Mouse (Mus musculus) lung, embryonic 15.5 days (tissue): Measurements from ENCODE around the gene Cpsf2. TPM values are rescaled to one million over a fixed set of nuclear protein-coding genes. Genes with fewer than 3 reads are reported as not detected.

Experiments
- ATAC-seq: fragments of 200-750 bp; cut with Nextera tagmentation; 2 replicates; pipeline ENCODE4 v1.8.0; 2017; ENCODE audit warnings: moderate number of reproducible peaks, borderline replicate concordance; ENCODE audit not compliant: low FRiP score, low TSS enrichment; ENCODE audit errors: extremely low read depth
- H3K27ac ChIP-seq: fragments of 300-500 bp; sonication (generic); 2 replicates; pipeline ENCODE4 v1.5.1; 2015; ENCODE audit warnings: moderate library complexity, mild to moderate bottlenecking, inconsistent platforms
- H3K27me3 ChIP-seq: fragments of 300-500 bp; sonication (generic); 2 replicates; pipeline ENCODE4 v1.6.1; 2015; ENCODE audit warnings: inconsistent platforms
- H3K36me3 ChIP-seq: fragments of 300-500 bp; sonication (generic); 2 replicates; pipeline ENCODE4 v1.6.1; 2015; ENCODE audit warnings: inconsistent platforms
- H3K4me1 ChIP-seq: fragments of 300-500 bp; sonication (generic); 2 replicates; pipeline ENCODE4 v1.6.1; 2015; ENCODE audit warnings: inconsistent platforms
- H3K4me2 ChIP-seq: fragments of 300-500 bp; sonication (generic); 2 replicates; pipeline ENCODE4 v1.6.1; 2015; ENCODE audit warnings: inconsistent platforms, mild to moderate bottlenecking, moderate library complexity
- H3K4me3 ChIP-seq: fragments of 300-500 bp; sonication (generic); 2 replicates; pipeline ENCODE4 v1.5.1; 2015; ENCODE audit warnings: mild to moderate bottlenecking, inconsistent platforms
- H3K9ac ChIP-seq: fragments of 300-500 bp; sonication (generic); 2 replicates; pipeline ENCODE4 v1.6.1; 2015; ENCODE audit warnings: inconsistent platforms
- H3K9me3 ChIP-seq: fragments of 300-500 bp; sonication (generic); 2 replicates; pipeline ENCODE4 v1.6.1; 2016; ENCODE audit warnings: inconsistent platforms
- WGBS: fragments of 180-500 bp; shearing (Covaris S2); methylation state at CpG from one replicate; pipeline ENCODE4 v1.1.7; 2015; 5-methylcytosine and 5-hydroxymethylcytosine counted together
- polyA plus RNA-seq: library from polyadenylated mRNA; unstranded; fragments of >200 nt; fragmentation: Nextera tagmentation; extraction: Ambion mirVana; gene quantifications from 2 replicates; pipeline ENCODE4 v1.2.1, GENCODE M21; 2015

The Cpsf2 gene
- polyA plus RNA-seq, 1 experiment from 2014 or later = 28.0 TPM

GRCm38 (mm10) chr12:101981559-101981958, 5.8 kb downstream of the Cpsf2 start:
- no peak overlapping the region for H3K4me2 ChIP-seq
- no peak for ATAC-seq
- peaks cover 26% of the 10 kb centered on the region; the same call in 1 of the 2 replicates for H3K36me3 ChIP-seq
- H3K27ac ChIP-seq = no peak overlapping the region
- H3K9ac ChIP-seq = no peak overlapping the region
- no peaks in the 10 kb centered on the region for H3K9me3 ChIP-seq
- H3K4me1 ChIP-seq = peaks cover 12% of the 10 kb centered on the region
- H3K27me3 ChIP-seq = no peaks in the 10 kb centered on the region
- H3K4me3 ChIP-seq = no peak overlapping the region
- WGBS = 90% methylated on average over 2 of the region's 2 CpGs

GRCm38 (mm10) chr12:101982977-101983376, 7.2 kb downstream of the Cpsf2 start:
- no peaks in the 10 kb centered on the region for H3K27me3 ChIP-seq
- H3K9ac ChIP-seq = no peak overlapping the region
- WGBS = 91% methylated on average over 9 of the region's 9 CpGs
- no peak overlapping the region for H3K27ac ChIP-seq
- H3K4me1 ChIP-seq = no peaks in the 10 kb centered on the region
- H3K36me3 ChIP-seq = peaks cover 37% of the 10 kb centered on the region
- no peak overlapping the region for H3K4me2 ChIP-seq
- no peak overlapping the region for H3K4me3 ChIP-seq
- ATAC-seq = no peak
- no peaks in the 10 kb centered on the region for H3K9me3 ChIP-seq

GRCm38 (mm10) chr12:101985110-101985509, 9.3 kb downstream of the Cpsf2 start:
- Histone ChIP-seq H3K4me2 (no peak overlapping the region), H3K4me3 (no peak overlapping the region), H3K4me1 (no peaks in the 10 kb centered on the region), H3K36me3 (peaks cover 56% of the 10 kb centered on the region), H3K9ac (no peak overlapping the region), H3K27ac (no peak overlapping the region), H3K27me3 (no peaks in the 10 kb centered on the region), H3K9me3 (no peaks in the 10 kb centered on the region)
- WGBS = 42% methylated on average over 3 of the region's 3 CpGs
- ATAC-seq = no peak

GRCm38 (mm10) chr12:101987659-101988058, 11.9 kb downstream of the Cpsf2 start:
- H3K4me2 ChIP-seq = no peak overlapping the region
- H3K4me1 ChIP-seq = no peaks in the 10 kb centered on the region
- peaks cover 77% of the 10 kb centered on the region for H3K36me3 ChIP-seq
- no peak overlapping the region for H3K9ac ChIP-seq
- WGBS = 81% methylated on average over 6 of the region's 6 CpGs
- no peaks in the 10 kb centered on the region for H3K27me3 ChIP-seq
- no peak overlapping the region for H3K27ac ChIP-seq
- H3K4me3 ChIP-seq = no peak overlapping the region
- no peaks in the 10 kb centered on the region for H3K9me3 ChIP-seq
- ATAC-seq = no peak

GRCm38 (mm10) chr12:101994576-101995467, 19.0 kb downstream of the Cpsf2 start:
- Histone ChIP-seq H3K9me3 (no peaks in the 10 kb centered on the region), H3K4me1 (no peaks in the 10 kb centered on the region), H3K27me3 (no peaks in the 10 kb centered on the region), H3K4me3 (no peak overlapping the region), H3K36me3 (peaks cover 77% of the 10 kb centered on the region), H3K9ac (no peak overlapping the region), H3K4me2 (no peak overlapping the region), H3K27ac (no peak overlapping the region)
- ATAC-seq = no peak
- 90% methylated on average over 8 of the region's 8 CpGs for WGBS

GRCm38 (mm10) chr12:101998929-101999328, 23.1 kb downstream of the Cpsf2 start:
- Histone ChIP-seq H3K36me3 (peaks cover 77% of the 10 kb centered on the region), H3K9me3 (no peaks in the 10 kb centered on the region), H3K27ac (no peak overlapping the region), H3K9ac (no peak overlapping the region), H3K4me3 (no peak overlapping the region), H3K4me2 (no peak overlapping the region), H3K27me3 (no peaks in the 10 kb centered on the region), H3K4me1 (no peaks in the 10 kb centered on the region)
- WGBS = 72% methylated on average over 5 of the region's 5 CpGs
- no peak for ATAC-seq

- Histone ChIP-seq H3K4me2 (no peak overlapping the region), H3K4me1 (no peaks in the 10 kb centered on the region), H3K27ac (no peak overlapping the region), H3K9ac (no peak overlapping the region), H3K27me3 (no peaks in the 10 kb centered on the region), H3K4me3 (no peak overlapping the region), H3K36me3 (peaks cover 76% of the 10 kb centered on the region), H3K9me3 (no peaks in the 10 kb centered on the region)
- WGBS = 92% methylated on average over 11 of the region's 11 CpGs
- no peak for ATAC-seq
Measured at GRCm38 (mm10) chr12:102000785-102001184, 25.0 kb downstream of the Cpsf2 start.

- Histone ChIP-seq H3K27ac (no peak overlapping the region), H3K4me3 (no peak overlapping the region), H3K27me3 (no peaks in the 10 kb centered on the region), H3K4me2 (no peak overlapping the region), H3K4me1 (0 out of 2 replicates have a peak, but pooled peaks cover 3% of the 10 kb centered on the region), H3K36me3 (peaks cover 22% of the 10 kb centered on the region), H3K9ac (no peak overlapping the region), H3K9me3 (no peaks in the 10 kb centered on the region)
- 73% methylated on average over 16 of the region's 16 CpGs for WGBS
- no peak for ATAC-seq
Measured at GRCm38 (mm10) chr12:102008111-102008977, 32.6 kb downstream of the Cpsf2 start.

GRCm38 (mm10) chr12:102009551-102009950, 33.8 kb downstream of the Cpsf2 start:
- Histone ChIP-seq H3K4me1 (0 out of 2 replicates have a peak, but pooled peaks cover 3% of the 10 kb centered on the region), H3K27me3 (no peaks in the 10 kb centered on the region), H3K9me3 (no peaks in the 10 kb centered on the region), H3K27ac (no peak overlapping the region), H3K4me3 (no peak overlapping the region), H3K36me3 (peaks cover 15% of the 10 kb centered on the region), H3K4me2 (no peak overlapping the region), H3K9ac (no peak overlapping the region)
- 85% methylated on average over 6 of the region's 6 CpGs for WGBS
- ATAC-seq = no peak

- ATAC-seq = no peak
- Histone ChIP-seq H3K4me1 (no peaks in the 10 kb centered on the region), H3K4me2 (no peak overlapping the region), H3K9ac (no peak overlapping the region), H3K36me3 (no peaks in the 10 kb centered on the region), H3K27me3 (no peaks in the 10 kb centered on the region), H3K4me3 (no peak overlapping the region), H3K27ac (no peak overlapping the region), H3K9me3 (no peaks in the 10 kb centered on the region)
- 36% methylated on average over 5 of the region's 5 CpGs for WGBS
Measured at GRCm38 (mm10) chr12:102014411-102014810, 38.6 kb downstream of the Cpsf2 start.

- H3K9me3 ChIP-seq = no peaks in the 10 kb centered on the region
- no peak overlapping the region for H3K9ac ChIP-seq
- ATAC-seq = no peak
- 87% methylated on average over 6 of the region's 6 CpGs for WGBS
- no peaks in the 10 kb centered on the region for H3K36me3 ChIP-seq
- H3K4me1 ChIP-seq = no peaks in the 10 kb centered on the region
- no peak overlapping the region for H3K27ac ChIP-seq
- no peak overlapping the region for H3K4me3 ChIP-seq
- no peak overlapping the region for H3K4me2 ChIP-seq
- H3K27me3 ChIP-seq = no peaks in the 10 kb centered on the region
Measured at GRCm38 (mm10) chr12:102015127-102015526, 39.3 kb downstream of the Cpsf2 start.

- no peaks in the 10 kb centered on the region for H3K9me3 ChIP-seq
- no peak overlapping the region for H3K9ac ChIP-seq
- no peak for ATAC-seq
- H3K4me1 ChIP-seq = no peaks in the 10 kb centered on the region
- H3K27ac ChIP-seq = no peak overlapping the region
- H3K4me2 ChIP-seq = no peak overlapping the region
- WGBS = 80% methylated on average over 6 of the region's 6 CpGs
- no peak overlapping the region for H3K4me3 ChIP-seq
- H3K36me3 ChIP-seq = no peaks in the 10 kb centered on the region
- no peaks in the 10 kb centered on the region for H3K27me3 ChIP-seq
Measured at GRCm38 (mm10) chr12:102021923-102022322, 46.1 kb downstream of the Cpsf2 start.
